Mouse (Mus musculus) forebrain, postnatal 0 days (tissue): Measurements from ENCODE around the gene Manba. TPM values are rescaled to one million over a fixed set of nuclear protein-coding genes. Genes with fewer than 3 reads are reported as not detected.

Experiments used
- ATAC-seq: fragments of 200-750 bp; cut with Nextera tagmentation; 2 replicates; pipeline ENCODE4 v1.8.0; 2017; ENCODE audit warnings: mild to moderate bottlenecking, moderate library complexity
- DNase-seq: peaks from one replicate; pipeline ENCODE4 v3.0.0-alpha.2; 2015
- H3K27ac ChIP-seq: fragments of 300-500 bp; sonication (generic); 2 replicates; pipeline ENCODE4 v1.5.1; 2014; ENCODE audit warnings: low read depth, mild to moderate bottlenecking, antibody characterized with exemption, low read length, moderate library complexity, mixed read lengths
- H3K27me3 ChIP-seq: fragments of 300-500 bp; sonication (generic); 2 replicates; pipeline ENCODE4 v1.6.1; 2014; ENCODE audit warnings: mild to moderate bottlenecking, low read length, mixed read lengths; ENCODE audit not compliant: insufficient read depth
- H3K36me3 ChIP-seq: fragments of 300-500 bp; sonication (generic); 2 replicates; pipeline ENCODE4 v1.6.1; 2014; ENCODE audit warnings: mild to moderate bottlenecking, moderate library complexity; ENCODE audit not compliant: insufficient read depth
- H3K4me1 ChIP-seq: fragments of 300-500 bp; sonication (generic); 2 replicates; pipeline ENCODE4 v1.6.1; 2014; ENCODE audit warnings: antibody characterized with exemption; ENCODE audit not compliant: insufficient read depth
- H3K4me2 ChIP-seq: fragments of 300-500 bp; sonication (generic); 2 replicates; pipeline ENCODE4 v1.6.1; 2014; ENCODE audit warnings: low read depth, mild to moderate bottlenecking, moderate library complexity
- H3K4me3 ChIP-seq: fragments of 300-500 bp; sonication (generic); 2 replicates; pipeline ENCODE4 v1.5.1; 2014; ENCODE audit warnings: low read depth, low read length, mixed read lengths
- H3K9ac ChIP-seq: fragments of 300-500 bp; sonication (generic); 2 replicates; pipeline ENCODE4 v1.6.1; 2014; ENCODE audit warnings: mild to moderate bottlenecking
- H3K9me3 ChIP-seq: fragments of 300-500 bp; sonication (generic); 2 replicates; pipeline ENCODE4 v1.6.1; 2016; ENCODE audit warnings: low read length
- CTCF ChIP-seq: sonication (generic); IDR thresholded peaks from 2 replicates; pipeline ENCODE4 v1.5.1; 2016; ENCODE audit warnings: antibody characterized with exemption, control low read depth, low read depth
- WGBS: fragments of 180-500 bp; shearing (Covaris S2); extraction: QIAGEN DNeasy Blood & Tissue Kit; methylation state at CpG from one replicate; pipeline ENCODE4 v1.1.7; 2014; 5-methylcytosine and 5-hydroxymethylcytosine counted together
- polyA plus RNA-seq: library from polyadenylated mRNA; unstranded; fragments of >200 nt; fragmentation: Nextera tagmentation; extraction: Ambion mirVana; gene quantifications from 2 replicates; pipeline ENCODE4 v1.2.1, GENCODE M21; 2015
- total RNA-seq: library from RNA; depleted of rRNA; stranded (reverse); fragments of >200 nt; gene quantifications from 2 replicates; pipeline ENCODE4 v1.2.3, GENCODE M21; 2014

Gene Manba
- total and polyA plus RNA-seq, 2 experiments from 2014 or later: 4.7 to 7.2 TPM

GRCm38 (mm10) chr3:135503160-135503559 is 17.7 kb downstream of the Manba start:
- Histone ChIP-seq H3K4me2 (no peak overlapping the region), H3K27me3 (no peaks in the 10 kb centered on the region), H3K4me1 (no peaks in the 10 kb centered on the region), H3K36me3 (no peaks in the 10 kb centered on the region), H3K27ac (no peak overlapping the region), H3K9ac (no peak overlapping the region), H3K4me3 (no peak overlapping the region), H3K9me3 (no peaks in the 10 kb centered on the region)
- WGBS: 89% methylated on average over 5 of the region's 5 CpGs
- ATAC-seq (no peak), DNase-seq (no peak)
- no peak for TF ChIP-seq CTCF

- WGBS: 61% methylated on average over 10 of the region's 10 CpGs
- H3K9ac ChIP-seq: no peak overlapping the region
- H3K4me2 ChIP-seq: no peak overlapping the region
- DNase-seq: no peak
- ATAC-seq: no peak
- H3K9me3 ChIP-seq: no peaks in the 10 kb centered on the region
- no peak overlapping the region for H3K27ac ChIP-seq
- no peak overlapping the region for H3K4me3 ChIP-seq
- no peaks in the 10 kb centered on the region for H3K27me3 ChIP-seq
- H3K4me1 ChIP-seq: no peaks in the 10 kb centered on the region
- TF ChIP-seq CTCF: peak; percentile 47; the same call in 1 of the 2 replicates
- H3K36me3 ChIP-seq: no peaks in the 10 kb centered on the region
Measured at GRCm38 (mm10) chr3:135505369-135505909, 20.0 kb downstream of the Manba start.

DNA sequence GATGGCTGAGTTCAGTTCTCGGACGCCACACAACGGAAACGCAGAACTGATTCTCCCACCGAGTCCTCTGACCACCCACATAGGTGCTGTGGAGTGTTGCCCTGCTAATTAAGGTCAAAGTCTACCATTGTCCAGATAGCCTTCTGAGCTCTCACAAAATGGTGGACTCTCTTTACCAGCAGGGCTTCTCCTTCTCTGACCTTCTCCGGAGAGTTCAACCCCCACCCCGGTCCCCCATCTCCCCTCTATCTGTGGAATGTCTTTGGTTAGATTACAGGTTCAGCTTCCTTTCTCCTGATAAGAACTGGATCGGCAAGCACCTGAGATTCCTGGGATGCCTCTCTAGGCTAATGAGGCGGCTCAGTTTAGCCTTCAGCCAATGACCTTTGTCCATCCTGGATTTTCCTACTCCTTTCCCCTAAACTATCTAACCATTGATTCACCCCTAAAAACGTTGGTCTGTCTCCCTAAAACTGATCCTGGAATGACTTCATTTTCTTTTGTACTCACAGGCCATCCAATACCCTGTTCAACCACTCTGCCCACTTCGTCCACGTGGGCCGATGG is 20.6 kb downstream of the Manba start:
- 86% methylated on average over 13 of the region's 13 CpGs for WGBS
- Histone ChIP-seq H3K4me3 (no peak overlapping the region), H3K36me3 (no peaks in the 10 kb centered on the region), H3K9me3 (no peaks in the 10 kb centered on the region), H3K4me1 (no peaks in the 10 kb centered on the region), H3K4me2 (no peak overlapping the region), H3K27me3 (no peaks in the 10 kb centered on the region), H3K9ac (no peak overlapping the region), H3K27ac (no peak overlapping the region)
- DNase-seq: no peak
- TF ChIP-seq CTCF: no peak
- ATAC-seq: no peak

GRCm38 (mm10) chr3:135507506-135507905 is 22.1 kb downstream of the Manba start:
- Histone ChIP-seq H3K9me3 (no peaks in the 10 kb centered on the region), H3K4me1 (no peaks in the 10 kb centered on the region), H3K27ac (no peak overlapping the region), H3K9ac (no peak overlapping the region), H3K4me3 (no peak overlapping the region), H3K27me3 (no peaks in the 10 kb centered on the region), H3K36me3 (no peaks in the 10 kb centered on the region), H3K4me2 (no peak overlapping the region)
- DNase-seq (no peak), ATAC-seq (no peak)
- WGBS: 97% methylated on average over 7 of the region's 7 CpGs
- no peak for TF ChIP-seq CTCF

DNA sequence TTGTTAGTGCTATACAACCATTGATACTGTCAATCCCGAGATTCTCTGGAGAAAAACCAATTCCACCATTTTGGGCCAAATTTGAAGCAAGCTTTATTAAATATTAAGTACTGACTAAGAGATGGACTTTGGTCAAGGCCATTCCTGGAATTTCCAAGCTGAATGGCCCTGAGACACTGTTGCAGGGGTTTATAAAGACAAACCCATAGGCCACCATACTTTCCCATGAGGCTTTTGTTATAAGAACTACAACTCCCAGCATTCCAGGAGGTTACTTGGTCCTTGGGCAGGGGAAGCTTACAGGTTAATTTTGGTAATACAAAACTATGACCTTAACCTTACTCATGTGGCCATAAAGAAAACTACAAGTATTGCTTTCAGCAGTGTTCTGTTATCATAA is 22.8 kb downstream of the Manba start:
- ATAC-seq: no peak
- 79% methylated on average over 1 of the region's 1 CpGs for WGBS
- H3K27me3 ChIP-seq: no peaks in the 10 kb centered on the region
- H3K9ac ChIP-seq: no peak overlapping the region
- no peak overlapping the region for H3K27ac ChIP-seq
- no peak for DNase-seq
- H3K9me3 ChIP-seq: no peaks in the 10 kb centered on the region
- TF ChIP-seq CTCF: no peak
- no peak overlapping the region for H3K4me3 ChIP-seq
- H3K4me1 ChIP-seq: no peaks in the 10 kb centered on the region
- no peaks in the 10 kb centered on the region for H3K36me3 ChIP-seq
- no peak overlapping the region for H3K4me2 ChIP-seq

DNA sequence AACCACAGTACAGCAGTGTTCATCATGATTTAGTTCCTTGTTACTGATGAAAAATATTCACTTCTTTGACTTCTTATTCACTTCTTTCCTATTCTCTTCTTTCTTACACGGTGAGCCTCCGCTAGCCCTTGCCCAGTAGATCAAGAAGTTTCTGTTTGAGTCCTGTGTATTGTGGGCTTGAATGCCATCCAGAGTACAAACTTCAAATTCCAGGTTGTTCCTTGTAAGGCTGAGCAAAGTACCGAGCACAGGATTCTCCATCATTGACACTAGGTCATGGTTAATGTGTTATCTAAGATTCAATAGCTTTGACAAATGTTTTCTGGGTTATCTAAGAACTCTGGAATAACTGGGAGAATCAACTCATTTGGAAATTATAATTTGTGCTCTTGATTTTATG is 25.0 kb downstream of the Manba start:
- no peak overlapping the region for H3K27ac ChIP-seq
- TF ChIP-seq CTCF: no peak
- no peak for ATAC-seq
- H3K9ac ChIP-seq: no peak overlapping the region
- H3K9me3 ChIP-seq: no peaks in the 10 kb centered on the region
- no peak overlapping the region for H3K4me2 ChIP-seq
- H3K36me3 ChIP-seq: no peaks in the 10 kb centered on the region
- no peaks in the 10 kb centered on the region for H3K27me3 ChIP-seq
- WGBS: 90% methylated on average over 3 of the region's 3 CpGs
- DNase-seq: no peak
- H3K4me3 ChIP-seq: no peak overlapping the region
- no peaks in the 10 kb centered on the region for H3K4me1 ChIP-seq

DNA sequence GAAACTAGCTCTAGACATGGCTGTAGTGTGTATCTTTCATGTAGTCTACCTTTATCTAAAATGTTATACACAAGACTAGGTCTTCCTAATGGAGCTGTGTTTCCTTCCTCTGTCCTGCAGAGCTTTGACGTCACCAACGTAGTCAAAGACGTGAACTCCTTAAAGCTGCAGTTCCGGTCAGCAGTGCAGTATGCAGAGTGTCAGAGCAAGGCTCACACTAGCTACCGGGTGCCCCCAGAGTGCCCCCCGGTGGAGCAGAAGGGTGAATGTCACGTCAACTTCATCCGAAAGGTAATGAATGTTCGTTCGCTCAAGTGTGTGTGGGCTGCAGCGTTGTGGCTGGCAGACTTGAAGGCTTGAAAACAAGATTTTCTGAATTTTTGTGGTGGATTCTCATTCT is 26.3 kb downstream of the Manba start:
- H3K4me3 ChIP-seq: no peak overlapping the region
- H3K4me1 ChIP-seq: no peaks in the 10 kb centered on the region
- H3K36me3 ChIP-seq: no peaks in the 10 kb centered on the region
- ATAC-seq: no peak
- no peak overlapping the region for H3K9ac ChIP-seq
- H3K27ac ChIP-seq: no peak overlapping the region
- no peak for DNase-seq
- H3K9me3 ChIP-seq: no peaks in the 10 kb centered on the region
- no peak overlapping the region for H3K4me2 ChIP-seq
- 48% methylated on average over 11 of the region's 11 CpGs for WGBS
- H3K27me3 ChIP-seq: no peaks in the 10 kb centered on the region
- peak; percentile 17; the same call in 1 of the 2 replicates for TF ChIP-seq CTCF
